Mouse (Mus musculus): ENCODE results near the gene H2-Ab1.
A peak's percentile ranks its signal among the peaks of the same experiment; 100 is the strongest.

The H2-Ab1 gene

GRCm38 (mm10) chr17:34286501-34286900, 29.0 kb downstream of the H2-Ab1 start:
- no peak for DNase-seq

GRCm38 (mm10) chr17:34286999-34287398, 29.5 kb downstream of the H2-Ab1 start:
- no peak for DNase-seq

GRCm38 (mm10) chr17:34287648-34288047, 30.2 kb downstream of the H2-Ab1 start, which contains the start of gene H2-Aa:
Gene H2-Aa (minus strand): TSS chr17:34287823.
- DNase-seq: peak; percentile 87

DNA sequence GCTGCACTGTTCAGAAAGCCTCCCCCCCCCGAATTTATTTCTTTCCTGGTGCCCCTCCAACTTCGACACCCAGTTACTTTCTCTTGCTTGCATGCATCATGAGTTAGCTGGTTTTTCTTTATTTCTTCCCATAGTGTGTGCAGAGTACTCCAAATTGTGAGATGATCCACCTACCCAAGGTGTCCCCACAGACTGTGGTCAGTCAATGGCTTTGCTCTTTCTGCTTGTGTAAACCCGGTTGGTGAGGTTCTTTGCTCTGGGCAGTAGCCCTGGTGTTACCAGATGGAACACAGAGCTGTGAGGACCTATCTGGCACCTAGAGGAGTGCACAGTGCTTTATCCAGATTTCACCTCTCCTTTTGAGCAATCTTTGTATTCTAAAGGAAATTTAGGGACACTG, 30.6 kb downstream of the H2-Ab1 start:
- DNase-seq: no peak

DNA sequence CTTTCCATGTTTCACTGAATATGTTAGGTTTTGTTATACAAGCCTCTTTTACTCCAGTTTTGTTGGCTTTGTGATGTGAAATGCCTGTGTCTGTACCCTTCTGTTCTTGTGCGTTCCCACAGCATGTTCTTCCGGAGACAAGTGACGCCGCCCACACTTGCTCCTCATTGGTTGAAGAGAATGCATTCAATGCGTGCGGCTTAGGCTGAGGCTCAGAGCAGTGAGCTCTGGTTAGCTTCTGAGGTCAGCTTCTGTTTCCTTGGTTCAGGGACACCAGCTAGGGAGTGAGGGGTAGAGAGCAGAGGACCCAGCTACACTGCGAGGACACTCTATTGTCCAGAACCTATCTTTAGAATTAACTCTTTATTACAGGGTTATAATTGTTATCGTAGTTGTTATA, 34.1 kb downstream of the H2-Ab1 start:
- DNase-seq: peak; percentile 73

DNA sequence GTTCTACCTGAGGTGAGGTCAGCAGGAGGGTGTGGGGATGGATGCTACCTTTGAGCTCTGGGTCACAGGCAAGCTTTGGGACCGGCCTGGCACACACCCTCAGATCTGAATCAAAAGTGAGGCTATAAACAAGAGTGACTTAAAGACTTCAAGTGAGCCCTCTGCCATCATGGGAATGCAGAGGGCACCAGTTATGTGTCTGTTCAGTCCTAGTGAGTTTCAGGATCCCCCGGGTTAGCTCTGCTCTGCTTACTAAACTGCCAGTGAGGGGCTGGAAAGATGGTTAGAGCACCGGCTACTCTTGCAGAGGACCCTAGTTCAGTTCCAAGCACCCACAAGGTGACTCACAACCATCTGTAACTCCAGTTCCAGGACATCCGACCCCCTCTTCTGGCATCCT, 35.1 kb downstream of the H2-Ab1 start:
- DNase-seq: no peak

GRCm38 (mm10) chr17:34293533-34293932, 36.0 kb downstream of the H2-Ab1 start:
- no peak for DNase-seq

DNA sequence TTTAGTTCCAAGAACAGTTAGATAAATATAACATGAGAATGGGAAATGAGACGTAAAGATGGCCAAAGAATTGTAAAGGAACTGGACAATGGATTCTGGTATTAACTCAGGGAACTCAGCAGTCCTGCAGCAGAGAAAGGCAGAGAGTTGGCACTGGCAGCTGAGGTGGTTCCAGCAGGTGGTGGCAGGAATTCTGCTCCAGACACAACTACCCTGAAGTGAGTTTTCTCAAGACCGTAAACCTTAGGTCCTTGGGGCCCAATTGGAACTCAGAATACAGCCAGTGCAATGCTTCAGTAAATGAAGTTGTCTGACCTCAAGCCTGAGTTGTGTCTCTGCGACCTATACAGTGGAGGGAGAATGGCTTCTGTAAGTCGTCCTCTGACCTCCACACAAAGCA, 36.8 kb downstream of the H2-Ab1 start:
- no peak for DNase-seq

- DNase-seq: no peak
Measured at GRCm38 (mm10) chr17:34295307-34295706, 37.8 kb downstream of the H2-Ab1 start.

GRCm38 (mm10) chr17:34295891-34296794, 38.7 kb downstream of the H2-Ab1 start:
- peak; percentile 52 for DNase-seq

GRCm38 (mm10) chr17:34299356-34299755, 41.9 kb downstream of the H2-Ab1 start:
- DNase-seq: no peak

- no peak for DNase-seq
Measured at GRCm38 (mm10) chr17:34300071-34300470, 42.6 kb downstream of the H2-Ab1 start.

GRCm38 (mm10) chr17:34300691-34301566, 43.4 kb downstream of the H2-Ab1 start:
- no peak for DNase-seq

DNA sequence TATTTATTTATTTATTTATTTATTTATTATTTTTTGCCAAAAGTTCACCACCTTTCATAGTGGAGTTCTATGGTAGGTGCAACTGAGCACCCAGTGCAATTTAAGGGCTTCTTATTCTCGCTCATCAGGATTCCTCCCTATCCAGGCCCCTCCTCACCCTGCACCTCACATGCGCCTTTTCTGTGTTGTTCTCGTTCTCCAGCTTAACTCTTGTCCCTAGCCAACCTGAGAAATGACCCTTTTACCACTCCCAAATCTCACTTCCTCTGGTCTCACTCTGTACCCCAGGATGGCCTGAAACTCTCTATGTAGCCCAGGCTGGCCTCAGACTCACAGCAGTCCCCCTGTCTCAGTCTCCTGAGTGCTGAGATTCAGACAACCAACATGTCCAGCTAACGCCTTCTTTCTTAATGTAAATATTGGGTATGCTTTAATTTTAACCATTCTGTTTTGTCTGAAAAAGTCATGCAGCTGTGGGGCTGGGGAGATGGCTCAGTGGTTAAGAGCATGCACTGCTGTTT, 44.2 kb downstream of the H2-Ab1 start:
- DNase-seq: no peak

- no peak for DNase-seq
Measured at GRCm38 (mm10) chr17:34303789-34304188, 46.3 kb downstream of the H2-Ab1 start.

GRCm38 (mm10) chr17:34304751-34305150, 47.3 kb downstream of the H2-Ab1 start:
- peak; percentile 71 for DNase-seq

DNA sequence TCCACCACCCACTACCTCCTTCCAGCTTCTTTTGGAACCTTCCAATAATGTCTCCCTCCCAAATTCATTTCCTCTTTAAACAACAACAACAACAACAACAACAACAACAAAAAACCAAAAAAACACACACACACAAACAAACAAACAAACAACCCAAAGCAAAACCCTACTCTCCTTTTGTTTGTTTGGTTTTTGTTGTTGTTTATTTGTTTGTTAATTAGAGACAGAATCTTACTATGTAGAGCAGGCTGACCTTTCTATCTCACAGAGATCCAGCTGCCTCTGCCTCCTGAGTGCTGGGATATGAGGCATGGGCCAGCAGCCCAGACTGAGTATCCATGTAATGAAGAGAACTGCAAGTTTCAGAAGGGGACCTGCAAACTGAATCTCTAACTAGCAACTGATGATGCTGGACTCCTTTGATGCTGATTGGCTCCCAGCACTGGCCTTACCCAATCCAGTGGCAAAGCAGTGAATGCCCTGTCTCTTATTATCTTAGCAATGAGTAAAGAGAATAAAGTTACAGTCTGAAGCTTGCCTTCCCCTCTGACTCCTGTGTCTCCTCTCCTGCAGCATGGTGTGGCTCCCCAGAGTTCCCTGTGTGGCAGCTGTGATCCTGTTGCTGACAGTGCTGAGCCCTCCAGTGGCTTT, 48.0 kb downstream of the H2-Ab1 start, which contains the start of gene H2-Eb1:
Gene H2-Eb1, plus strand, starts transcription at position 488 of the 651 bp plus-strand sequence.
- peak; percentile 89 for DNase-seq

DNA sequence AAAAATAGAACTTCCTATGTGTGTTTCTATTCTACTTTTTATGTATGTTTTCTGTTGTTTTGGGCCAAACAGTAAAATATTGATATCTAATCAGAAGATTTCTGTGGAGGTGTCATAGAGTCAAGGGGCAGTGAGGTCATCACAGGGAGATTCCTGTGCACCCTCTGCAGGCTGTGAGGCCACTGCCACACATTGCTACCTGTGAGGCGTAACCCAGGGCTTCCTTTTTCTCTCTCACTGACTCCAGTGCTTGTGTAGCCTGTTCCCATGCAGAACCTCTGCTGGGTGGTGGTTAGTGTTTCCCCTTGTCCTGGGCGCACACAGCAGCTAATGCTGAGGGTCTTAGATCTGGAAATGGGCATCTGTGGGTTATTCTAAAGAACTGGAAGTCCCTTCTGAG, 48.9 kb downstream of the H2-Ab1 start:
- DNase-seq: no peak

GRCm38 (mm10) chr17:34307216-34307615, 49.7 kb downstream of the H2-Ab1 start:
- DNase-seq: no peak

- DNase-seq: no peak
Measured at GRCm38 (mm10) chr17:34308161-34308560, 50.7 kb downstream of the H2-Ab1 start.

- no peak for DNase-seq
Measured at GRCm38 (mm10) chr17:34309225-34309624, 51.7 kb downstream of the H2-Ab1 start.

- DNase-seq: peak; percentile 74
Measured at GRCm38 (mm10) chr17:34309683-34310385, 52.3 kb downstream of the H2-Ab1 start.

Data from kidney, adult 11 months (tissue).